In the genomic region with DNA sequence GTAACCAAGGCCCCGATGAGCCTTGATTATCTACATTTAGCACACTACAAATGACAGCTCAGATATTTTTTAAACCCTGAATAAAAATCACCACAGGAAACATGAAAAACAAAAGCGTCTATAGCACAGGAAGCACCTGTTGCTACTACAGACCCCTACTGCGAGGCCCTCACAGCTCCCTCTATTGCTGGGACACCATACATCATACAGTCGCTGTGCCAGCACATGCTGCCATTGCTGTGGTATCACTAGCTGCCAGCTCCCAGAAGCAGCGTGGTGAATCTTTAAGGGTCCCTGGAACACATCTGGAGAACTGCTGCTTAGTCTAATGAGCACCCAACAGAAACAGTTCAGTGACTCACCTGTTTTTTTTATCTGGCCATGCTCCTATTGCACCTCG, we compare ENCODE assay signal across 22 mouse cellular contexts. TPM values are rescaled to one million over a fixed set of nuclear protein-coding genes. Genes with fewer than 3 reads are reported as not detected.
DNase-seq lines count a peak whose midpoint lies in the region; ATAC-seq and TF ChIP-seq lines count a peak whose summit lies in the region.
"Had no signal": no experiment of that assay in that cellular context is flagged by ENCODE, and none has a peak within 500 bp of the region (broad histone marks: within the 10 kb centered on the region; RNA-seq: fewer than 3 reads in every experiment).

No protein-coding gene starts in this region.

- no peak for TF ChIP-seq EP300 in liver, postnatal 0 days (IDR thresholded peaks at IDR 0.05; ENCODE audit: low read depth)
- no peak for TF ChIP-seq EP300 in lung, postnatal 0 days (IDR thresholded peaks at IDR 0.05)

- H3K36me3 ChIP-seq in liver, postnatal 0 days (replicated peaks; ENCODE audit: insufficient read depth, low read length) = peaks cover 58% of the 10 kb centered on the region
- peaks cover 38% of the 10 kb centered on the region for H3K36me3 ChIP-seq in liver, embryonic 11.5 days (ENCODE audit: control insufficient read depth, insufficient read depth, low read length)
- peaks cover 31% of the 10 kb centered on the region for H3K36me3 ChIP-seq in lung, postnatal 0 days (ENCODE audit: insufficient read depth, low read length)

- DNase-seq in liver, postnatal 0 days = no peak
- no peak for DNase-seq in liver, embryonic 11.5 days (ENCODE audit: low spot score)
- DNase-seq in thymus, postnatal 10 days (ENCODE audit: low spot score in 2 of 2) = peak; percentile 50
- DNase-seq in thymus, postnatal 4 days = peak; percentile 63
- no peak for DNase-seq in right cerebral cortex, postnatal 14 days
- DNase-seq in lung, postnatal 0 days (ENCODE audit: low spot score) = no peak
- DNase-seq in testis, postnatal 10 days (ENCODE audit: low spot score) = no peak
- DNase-seq: adrenal gland, postnatal 10 days; B cell, adult 2 months; cerebellum, adult 11-12 months; cerebellum, adult 9-11 months; cerebellum, postnatal 36 days; forebrain, postnatal 0 days; gastrocnemius, postnatal 25 days; heart, postnatal 14 days had no signal

- H3K27ac ChIP-seq in liver, postnatal 0 days (ENCODE audit: low read depth) = no peak overlapping the region
- no peak overlapping the region for H3K27ac ChIP-seq in liver, embryonic 11.5 days (ENCODE audit: low read depth, low read length)
- no peak overlapping the region for H3K27ac ChIP-seq in lung, postnatal 0 days (ENCODE audit: low read length)
- H3K27ac ChIP-seq: embryonic facial prominence, embryonic 10.5 days; forebrain, embryonic 13.5 days; heart, embryonic 10.5 days; hindbrain, embryonic 15.5 days had no signal

- peak; percentile 25 for TF ChIP-seq CTCF in liver, postnatal 0 days (IDR thresholded peaks at IDR 0.05; ENCODE audit: low read depth)
- TF ChIP-seq CTCF in lung, postnatal 0 days (IDR thresholded peaks at IDR 0.05) = no peak

- H3K4me1 ChIP-seq in liver, postnatal 0 days (ENCODE audit: insufficient read depth) = no peaks in the 10 kb centered on the region
- H3K4me1 ChIP-seq in liver, embryonic 11.5 days (replicated peaks; ENCODE audit: control insufficient read depth, insufficient read depth, low read length) = no peaks in the 10 kb centered on the region
- H3K4me1 ChIP-seq in lung, postnatal 0 days (ENCODE audit: insufficient read depth, low read depth, low read length) = no peaks in the 10 kb centered on the region
- H3K4me1 ChIP-seq: embryonic facial prominence, embryonic 10.5 days; forebrain, embryonic 13.5 days; heart, embryonic 10.5 days; hindbrain, embryonic 15.5 days had no signal

- ATAC-seq in liver, postnatal 0 days = no peak
- no peak for ATAC-seq in liver, embryonic 11.5 days (replicated peaks; ENCODE audit: low FRiP score)
- ATAC-seq in megakaryocyte progenitor cell, adult 5-6 weeks (replicated peaks; ENCODE audit: poor library complexity) = 0 out of 2 replicates have a peak, but pooled peaks have one; percentile 37
- ATAC-seq in lung, postnatal 0 days = no peak
- ATAC-seq: CD4-positive, CD25-positive, alpha-beta regulatory T cell, adult 4 months; forebrain, embryonic 13.5 days; forebrain, postnatal 0 days had no signal

- H3K4me3 ChIP-seq in liver, postnatal 0 days (ENCODE audit: low read depth, low read length) = no peak overlapping the region
- no peak overlapping the region for H3K4me3 ChIP-seq in liver, embryonic 11.5 days (ENCODE audit: low read depth, low read length)
- no peak overlapping the region for H3K4me3 ChIP-seq in lung, postnatal 0 days (ENCODE audit: low read depth, low read length)
- H3K4me3 ChIP-seq: embryonic facial prominence, embryonic 10.5 days; forebrain, embryonic 13.5 days; heart, embryonic 10.5 days; hindbrain, embryonic 15.5 days had no signal

- H3K9me3 ChIP-seq in liver, postnatal 0 days (ENCODE audit: low read length) = no peaks in the 10 kb centered on the region
- no peaks in the 10 kb centered on the region for H3K9me3 ChIP-seq in liver, embryonic 11.5 days (ENCODE audit: control insufficient read depth, low read length)
- H3K9me3 ChIP-seq in lung, postnatal 0 days (ENCODE audit: low read length) = no peaks in the 10 kb centered on the region
- H3K9me3 ChIP-seq: embryonic facial prominence, embryonic 10.5 days; forebrain, embryonic 13.5 days; G1E; heart, embryonic 10.5 days; hindbrain, embryonic 15.5 days had no signal

- H3K9ac ChIP-seq in liver, postnatal 0 days (replicated peaks) = no peak overlapping the region
- H3K9ac ChIP-seq in liver, embryonic 11.5 days (ENCODE audit: low read depth, low read length) = no peak overlapping the region
- no peak overlapping the region for H3K9ac ChIP-seq in lung, postnatal 0 days (replicated peaks; ENCODE audit: low read depth)
- H3K9ac ChIP-seq: forebrain, embryonic 13.5 days; forebrain, postnatal 0 days; hindbrain, embryonic 15.5 days had no signal

- no peak overlapping the region for H3K4me2 ChIP-seq in liver, postnatal 0 days (ENCODE audit: low read depth, low read length)
- no peak overlapping the region for H3K4me2 ChIP-seq in liver, embryonic 11.5 days
- no peak overlapping the region for H3K4me2 ChIP-seq in lung, postnatal 0 days (replicated peaks; ENCODE audit: low read depth, low read length)
- H3K4me2 ChIP-seq: forebrain, embryonic 13.5 days; hindbrain, embryonic 15.5 days had no signal

- no peaks in the 10 kb centered on the region for H3K27me3 ChIP-seq in liver, postnatal 0 days (ENCODE audit: insufficient read depth, low read length)
- H3K27me3 ChIP-seq in liver, embryonic 11.5 days (replicated peaks; ENCODE audit: control insufficient read depth, insufficient read depth, low read length) = no peaks in the 10 kb centered on the region
- no peaks in the 10 kb centered on the region for H3K27me3 ChIP-seq in lung, postnatal 0 days (replicated peaks; ENCODE audit: insufficient read depth, low read length)
- H3K27me3 ChIP-seq: forebrain, embryonic 13.5 days; hindbrain, embryonic 15.5 days had no signal

- 51% methylated on average over 6 of the region's 6 CpGs for WGBS in liver, postnatal 0 days (ENCODE audit: insufficient replicate concordance)
- WGBS in liver, embryonic 11.5 days = 81% methylated on average over 6 of the region's 6 CpGs
- WGBS in lung, postnatal 0 days = 73% methylated on average over 6 of the region's 6 CpGs

RNA-seq across cellular contexts. Expression of a gene that starts 42.6 kb away (rescaled TPM):
- polyA plus RNA-seq in liver, postnatal 0 days (2015; fragmentation: Nextera tagmentation; extraction: Ambion mirVana) = 3.1 and 3.3 TPM in 2 replicates
- polyA plus RNA-seq in liver, embryonic 11.5 days (2014; fragmentation: Nextera tagmentation; extraction: Ambion mirVana) = 14.2 and 14.5 TPM in 2 replicates
- total RNA-seq in megakaryocyte progenitor cell, adult 5-6 weeks (2015) = 12.5 and 13.2 TPM in 2 replicates
- total RNA-seq in megakaryocyte progenitor cell, adult 5-6 weeks (2017) = 7.9 and 14.2 TPM in 2 replicates
- 5.2 and 5.4 TPM in 2 replicates for polyA plus RNA-seq in lung, postnatal 0 days (2015; fragmentation: Nextera tagmentation; extraction: Ambion mirVana)

Comparison
In these comparisons a context has a peak if more than half of its experiments do, and no peak if none do; other contexts are left out.
1. DNase-seq: peak in thymus, postnatal 10 days (2 of 2) and thymus, postnatal 4 days (single experiment); none in liver, postnatal 0 days (single experiment), liver, embryonic 11.5 days (single experiment), right cerebral cortex, postnatal 14 days (single experiment), lung, postnatal 0 days (single experiment) and testis, postnatal 10 days (single experiment).